Mouse (Mus musculus) myocyte (in vitro differentiated cells): ENCODE measurements around the gene Cbll1. TPM values are rescaled to one million over a fixed set of nuclear protein-coding genes. Genes with fewer than 3 reads are reported as not detected.
"Not testable (repeated sequence)": the region's sequence is repeated elsewhere in the genome, so short reads cannot be mapped to it uniquely, and the experiment has no call there.

Source experiments
- H3K27me3 ChIP-seq: one replicate; pipeline ENCODE4 v1.6.1; 2011; ENCODE audit not compliant: control insufficient read depth, insufficient read depth, insufficient read length
- H3K36me3 ChIP-seq: one replicate; pipeline ENCODE4 v1.6.1; 2011; ENCODE audit not compliant: control insufficient read depth, insufficient read depth
- H3K4me2 ChIP-seq: one replicate; pipeline ENCODE4 v1.6.1; 2011; ENCODE audit warnings: low read depth, control low read depth
- H3K4me3 ChIP-seq: one replicate; pipeline ENCODE4 v1.5.1; 2011; ENCODE audit warnings: mild to moderate bottlenecking, control low read depth, moderate library complexity
- H3K79me2 ChIP-seq: one replicate; pipeline ENCODE4 v1.6.1; 2011; ENCODE audit not compliant: control insufficient read depth, insufficient read depth
- H3ac ChIP-seq: one replicate; pipeline ENCODE4 v1.6.1; 2011; ENCODE audit not compliant: control insufficient read depth, insufficient read length
- CEBPB ChIP-seq: IDR thresholded peaks from 2 replicates; pipeline ENCODE4 v1.6.1; 2011; ENCODE audit warnings: mild to moderate bottlenecking, moderate library complexity; ENCODE audit not compliant: poor library complexity, insufficient read depth, severe bottlenecking
- E2F4 ChIP-seq: IDR thresholded peaks from one replicate; pipeline ENCODE4 v1.6.1; 2011; ENCODE audit warnings: mild to moderate bottlenecking, control low read depth, moderate library complexity; ENCODE audit not compliant: insufficient read depth
- MAX ChIP-seq: IDR thresholded peaks from one replicate; pipeline ENCODE4 v1.6.1; 2011; ENCODE audit warnings: low read depth, mild to moderate bottlenecking, control low read depth
- MYOD1 ChIP-seq, 3 experiments: IDR thresholded peaks; one replicate each; pipeline ENCODE4 v1.6.1; 2011; ENCODE audit warnings: control low read depth in 2 of 3, low read depth in 2 of 3, mild to moderate bottlenecking in 2 of 3, moderate library complexity in 1 of 3; ENCODE audit not compliant: insufficient read length in 2 of 3, control insufficient read depth in 1 of 3
- MYOG ChIP-seq, 3 experiments: IDR thresholded peaks; one replicate each; pipeline ENCODE4 v1.6.1; 2011; ENCODE audit warnings: control low read depth in 2 of 3, low read depth in 2 of 3, mild to moderate bottlenecking in 2 of 3; ENCODE audit not compliant: insufficient read length in 2 of 3, control insufficient read depth in 1 of 3, insufficient read depth in 1 of 3
- POLR2A ChIP-seq: IDR thresholded peaks from one replicate; pipeline ENCODE4 v1.6.1; 2011; ENCODE audit warnings: low read depth, mild to moderate bottlenecking, control low read depth, moderate library complexity; ENCODE audit not compliant: insufficient read length
- POLR2AphosphoS2 ChIP-seq: IDR thresholded peaks from one replicate; pipeline ENCODE4 v1.6.1; 2011; ENCODE audit warnings: low read depth, control low read depth; ENCODE audit not compliant: insufficient read length
- REST ChIP-seq: IDR thresholded peaks from one replicate; pipeline ENCODE4 v1.6.1; 2011; ENCODE audit warnings: mild to moderate bottlenecking, control low read depth, moderate library complexity; ENCODE audit not compliant: insufficient read depth, insufficient read length
- SRF ChIP-seq: IDR thresholded peaks from one replicate; pipeline ENCODE4 v1.6.1; 2011; ENCODE audit warnings: low read depth; ENCODE audit not compliant: control insufficient read depth, insufficient read length
- TCF12 ChIP-seq: IDR thresholded peaks from one replicate; pipeline ENCODE4 v1.6.1; 2011; ENCODE audit warnings: mild to moderate bottlenecking, control low read depth; ENCODE audit not compliant: poor library complexity, insufficient read depth, severe bottlenecking
- TCF3 ChIP-seq: IDR thresholded peaks from one replicate; pipeline ENCODE4 v1.6.1; 2011; ENCODE audit warnings: low read depth, control low read depth; ENCODE audit not compliant: insufficient read length
- USF1 ChIP-seq: IDR thresholded peaks from one replicate; pipeline ENCODE4 v1.6.1; 2011; ENCODE audit warnings: low read depth, mild to moderate bottlenecking, control low read depth, moderate library complexity
- polyA plus RNA-seq: library from polyadenylated mRNA; unstranded; fragments of >200 nt; fragmentation: generic; extraction: Trizol; gene quantifications from one replicate; pipeline ENCODE4 v1.2.1, GENCODE M21; 2012; ENCODE audit warnings: missing spikeins

Gene Cbll1
- polyA plus RNA-seq, 1 experiment = 8.6 TPM

DNA sequence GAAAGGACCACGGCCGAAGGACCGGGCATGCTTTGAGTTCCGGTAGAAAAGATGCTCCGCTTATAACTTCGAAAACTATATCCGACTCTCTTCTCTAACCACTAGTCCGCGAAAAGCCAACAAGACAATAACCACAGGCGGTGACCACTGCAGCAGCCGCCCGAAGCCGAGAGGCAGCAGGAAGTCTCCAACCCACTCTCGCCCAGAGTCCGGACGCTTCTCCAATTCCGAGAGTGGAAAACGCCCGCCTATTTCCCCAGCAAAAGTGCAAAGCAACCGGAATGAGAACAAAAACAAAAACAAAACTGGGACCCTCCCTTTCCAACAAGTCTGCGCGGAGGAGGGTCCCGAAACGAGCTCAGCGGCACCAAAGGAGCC, 491 bp downstream of the Cbll1 start:
- Histone ChIP-seq H3K4me2 (peak overlapping the region; percentile 96), H3ac (peak overlapping the region; percentile 85), H3K36me3 (no peaks in the 10 kb centered on the region), H3K79me2 (peaks cover 41% of the 10 kb centered on the region), H3K27me3 (no peaks in the 10 kb centered on the region), H3K4me3 (peak overlapping the region; percentile 98)
- no peak for TF ChIP-seq USF1
- no peak for TF ChIP-seq TCF12
- TF ChIP-seq MAX = no peak
- TF ChIP-seq TCF3 = no peak
- no peak for TF ChIP-seq MYOD1 (IDR thresholded peaks at IDR 0.05; ENCODE audit: control insufficient read depth in 1 of 3, insufficient read length in 2 of 3, low read depth in 2 of 3)
- no peak for TF ChIP-seq SRF
- no peak for TF ChIP-seq MYOG (IDR thresholded peaks at IDR 0.05; ENCODE audit: control insufficient read depth in 1 of 3, insufficient read depth in 1 of 3, insufficient read length in 2 of 3, low read depth in 2 of 3)
- no peak for TF ChIP-seq CEBPB
- TF ChIP-seq E2F4 = no peak
- no peak for TF ChIP-seq POLR2AphosphoS2
- no peak for TF ChIP-seq REST
- no peak for TF ChIP-seq POLR2A

DNA sequence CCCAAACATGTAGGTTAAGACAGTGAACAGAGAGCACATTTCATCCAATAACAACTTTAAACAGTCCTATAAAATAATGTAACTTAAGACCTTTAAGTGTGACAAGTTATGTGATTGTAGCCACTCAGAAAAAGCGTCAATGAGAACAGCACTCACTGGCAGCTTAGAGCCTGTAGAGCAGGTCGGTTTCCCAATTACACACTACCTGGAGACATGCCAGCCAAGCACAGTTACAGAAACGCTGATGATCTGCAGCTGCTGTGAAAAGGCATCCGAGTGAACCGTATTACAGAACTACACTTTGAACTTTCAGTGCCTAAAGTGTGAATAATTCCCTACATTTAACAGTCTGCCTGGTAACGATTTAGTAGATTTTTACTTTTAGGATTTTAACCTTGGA, 13.0 kb downstream of the Cbll1 start:
- TF ChIP-seq MYOG (IDR thresholded peaks at IDR 0.05; ENCODE audit: control insufficient read depth in 1 of 3, insufficient read depth in 1 of 3, insufficient read length in 2 of 3, low read depth in 2 of 3) = no peak
- no peak for TF ChIP-seq POLR2AphosphoS2
- H3K36me3 ChIP-seq = peaks cover 54% of the 10 kb centered on the region
- no peaks in the 10 kb centered on the region for H3K79me2 ChIP-seq
- no peak overlapping the region for H3ac ChIP-seq
- H3K4me3 ChIP-seq = no peak overlapping the region
- no peak overlapping the region for H3K4me2 ChIP-seq
- no peaks in the 10 kb centered on the region for H3K27me3 ChIP-seq

DNA sequence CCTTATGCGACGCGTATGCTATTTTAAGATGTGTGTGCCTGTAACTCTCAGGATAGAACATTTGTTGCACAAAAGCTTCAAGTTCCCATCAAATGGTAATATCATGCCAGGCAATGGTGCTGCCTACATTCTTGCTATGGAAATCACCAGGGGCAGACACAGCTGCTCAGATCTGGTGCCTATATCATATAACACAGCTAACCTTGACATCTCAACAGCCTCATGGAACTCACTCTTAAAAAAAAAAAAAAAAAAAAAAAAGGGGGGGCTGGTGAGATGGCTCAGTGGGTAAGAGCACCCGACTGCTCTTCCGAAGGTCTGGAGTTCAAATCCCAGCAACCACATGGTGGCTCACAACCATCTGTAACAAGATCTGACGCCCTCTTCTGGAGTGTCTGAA, 21.2 kb downstream of the Cbll1 start:
- not testable (repeated sequence) for H3K4me2 ChIP-seq, H3K36me3 ChIP-seq, H3ac ChIP-seq, H3K27me3 ChIP-seq, H3K4me3 ChIP-seq, H3K79me2 ChIP-seq
- peak in 2 of 3 experiments; percentile 25 to 27 for TF ChIP-seq MYOD1 (IDR thresholded peaks at IDR 0.05; ENCODE audit: control insufficient read depth in 1 of 3, insufficient read length in 2 of 3, low read depth in 2 of 3)

GRCm38 (mm10) chr12:31462615-31463014, 36.8 kb downstream of the Cbll1 start:
- Histone ChIP-seq H3K36me3 (no peaks in the 10 kb centered on the region), H3ac (no peak overlapping the region), H3K4me2 (no peak overlapping the region), H3K4me3 (no peak overlapping the region), H3K79me2 (no peaks in the 10 kb centered on the region), H3K27me3 (peaks cover 10% of the 10 kb centered on the region)
- no peak for TF ChIP-seq REST
- TF ChIP-seq POLR2AphosphoS2 = no peak
- no peak for TF ChIP-seq TCF12
- TF ChIP-seq MYOD1 (IDR thresholded peaks at IDR 0.05; ENCODE audit: control insufficient read depth in 1 of 3, insufficient read length in 2 of 3, low read depth in 2 of 3) = no peak
- no peak for TF ChIP-seq TCF3
- TF ChIP-seq MAX = no peak
- TF ChIP-seq CEBPB = no peak
- TF ChIP-seq E2F4 = no peak
- TF ChIP-seq SRF = no peak
- TF ChIP-seq MYOG (IDR thresholded peaks at IDR 0.05; ENCODE audit: control insufficient read depth in 1 of 3, insufficient read depth in 1 of 3, insufficient read length in 2 of 3, low read depth in 2 of 3) = no peak
- TF ChIP-seq POLR2A = no peak

- H3K36me3 ChIP-seq = no peaks in the 10 kb centered on the region
- TF ChIP-seq POLR2AphosphoS2 = no peak
- TF ChIP-seq POLR2A = no peak
- no peak for TF ChIP-seq MYOG (IDR thresholded peaks at IDR 0.05; ENCODE audit: control insufficient read depth in 1 of 3, insufficient read depth in 1 of 3, insufficient read length in 2 of 3, low read depth in 2 of 3)
- no peak for TF ChIP-seq MYOD1 (IDR thresholded peaks at IDR 0.05; ENCODE audit: control insufficient read depth in 1 of 3, insufficient read length in 2 of 3, low read depth in 2 of 3)
- TF ChIP-seq USF1 = no peak
- TF ChIP-seq SRF = no peak
- TF ChIP-seq MAX = no peak
- TF ChIP-seq REST = no peak
- TF ChIP-seq TCF3 = no peak
- no peak for TF ChIP-seq E2F4
- TF ChIP-seq CEBPB = no peak
- no peak for TF ChIP-seq TCF12
- no peaks in the 10 kb centered on the region for H3K79me2 ChIP-seq
- no peak overlapping the region for H3K4me2 ChIP-seq
- H3K27me3 ChIP-seq = peaks cover 14% of the 10 kb centered on the region
- no peak overlapping the region for H3ac ChIP-seq
- no peak overlapping the region for H3K4me3 ChIP-seq
Measured at GRCm38 (mm10) chr12:31461371-31461770, 38.0 kb downstream of the Cbll1 start.

GRCm38 (mm10) chr12:31460270-31460669, 39.1 kb downstream of the Cbll1 start:
- not testable (repeated sequence) for H3K27me3 ChIP-seq, H3K79me2 ChIP-seq, H3K4me2 ChIP-seq, H3K4me3 ChIP-seq, H3ac ChIP-seq, H3K36me3 ChIP-seq
